Mouse (Mus musculus) ES-Bruce4 (cell line): Measurements from ENCODE around the gene Stk38. TPM values are rescaled to one million over a fixed set of nuclear protein-coding genes. Genes with fewer than 3 reads are reported as not detected.

Experiments used
- H3K27ac ChIP-seq: 2 replicates; pipeline ENCODE4 v1.5.1; 2012; ENCODE audit warnings: low read length, inconsistent platforms; ENCODE audit not compliant: insufficient read depth
- H3K27me3 ChIP-seq: 2 replicates; pipeline ENCODE4 v1.6.1; 2012; ENCODE audit warnings: mild to moderate bottlenecking, low read length, inconsistent platforms; ENCODE audit not compliant: control insufficient read depth, poor library complexity, insufficient read depth, severe bottlenecking
- H3K36me3 ChIP-seq: 2 replicates; pipeline ENCODE4 v1.6.1; 2012; ENCODE audit warnings: inconsistent platforms, mild to moderate bottlenecking, low read length, moderate library complexity; ENCODE audit not compliant: control insufficient read depth, poor library complexity, insufficient read depth, severe bottlenecking
- H3K4me1 ChIP-seq: one replicate; pipeline ENCODE4 v1.8.1; 2011; ENCODE audit warnings: low read length; ENCODE audit not compliant: control insufficient read depth, insufficient read depth
- H3K4me3 ChIP-seq: 2 replicates; pipeline ENCODE4 v1.5.1; 2011; ENCODE audit warnings: low read depth, mild to moderate bottlenecking, low read length
- H3K9ac ChIP-seq: 2 replicates; pipeline ENCODE4 v1.6.1; 2012; ENCODE audit warnings: low read depth, mild to moderate bottlenecking, inconsistent platforms; ENCODE audit not compliant: poor library complexity, severe bottlenecking
- H3K9me3 ChIP-seq: replicated peaks from 2 replicates; pipeline ENCODE4 v1.6.1; 2012; ENCODE audit warnings: mild to moderate bottlenecking, low read length, inconsistent platforms; ENCODE audit not compliant: control insufficient read depth, poor library complexity, insufficient read depth, severe bottlenecking
- CTCF ChIP-seq: IDR thresholded peaks from one replicate; pipeline ENCODE4 v1.8.1; 2011; ENCODE audit warnings: low read depth, low read length
- EP300 ChIP-seq: IDR thresholded peaks from 2 replicates; pipeline ENCODE4 v1.6.1; 2011; ENCODE audit warnings: low read depth, low read length; ENCODE audit not compliant: insufficient read depth
- POLR2A ChIP-seq: IDR thresholded peaks from one replicate; pipeline ENCODE4 v1.8.1; 2011; ENCODE audit warnings: low read length; ENCODE audit not compliant: insufficient read depth
- polyA plus RNA-seq: library from polyadenylated mRNA; stranded (reverse); fragments of >200 nt; gene quantifications from 2 replicates; pipeline ENCODE4 v1.2.4, GENCODE M21; 2011; ENCODE audit warnings: low read depth; ENCODE audit not compliant: missing spikeins, insufficient read depth, insufficient read length

The Stk38 gene
- polyA plus RNA-seq, 1 experiment = 171 TPM

DNA sequence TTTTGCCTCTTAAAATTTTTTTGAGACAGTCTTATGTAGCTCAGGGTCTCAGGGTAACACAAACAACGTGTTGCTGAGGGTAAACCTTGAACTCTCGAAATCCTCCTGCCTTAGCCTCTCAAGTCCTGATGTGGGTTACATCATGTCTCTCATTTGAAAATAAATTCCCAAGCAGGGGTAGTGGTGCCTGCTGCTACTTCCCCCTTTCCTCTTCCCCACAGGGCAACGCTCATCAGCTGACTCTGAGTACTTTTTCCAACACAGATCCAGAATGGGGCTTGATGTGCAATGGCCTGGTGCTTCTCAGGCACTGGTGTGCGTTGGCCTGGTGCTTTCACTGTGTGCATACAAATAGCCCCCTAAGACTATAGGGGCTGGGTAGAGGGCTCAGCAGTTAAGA, 1.4 kb upstream of the Stk38 start:
- Histone ChIP-seq H3K4me1 (peaks cover 2% of the 10 kb centered on the region), H3K36me3 (peaks cover 3% of the 10 kb centered on the region), H3K9me3 (no peaks in the 10 kb centered on the region), H3K27me3 (no peaks in the 10 kb centered on the region), H3K27ac (peak overlapping the region; percentile 48), H3K9ac (peak overlapping the region; percentile 6), H3K4me3 (no peak overlapping the region)
- no peak for TF ChIP-seq POLR2A
- TF ChIP-seq CTCF = no peak
- TF ChIP-seq EP300 = 0 out of 2 replicates have a peak, but pooled peaks have one; percentile 6

DNA sequence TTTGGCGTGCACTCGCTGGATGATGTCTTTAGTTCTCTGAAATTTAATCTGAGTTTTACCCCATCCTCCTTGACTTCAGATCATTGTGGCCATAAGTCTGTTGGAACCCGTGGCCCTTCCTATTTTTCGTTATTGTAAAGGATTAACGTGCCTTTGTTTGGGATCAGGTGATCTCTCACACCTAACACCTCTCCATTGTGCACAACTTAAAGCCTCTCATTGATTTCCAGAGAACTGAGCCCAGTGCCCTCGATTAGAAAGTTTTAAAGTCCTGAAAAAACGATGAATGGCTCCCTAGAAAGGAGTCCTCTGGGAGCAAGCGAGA, 493 bp upstream of the Stk38 start:
- Histone ChIP-seq H3K9ac (peak overlapping the region; percentile 6), H3K36me3 (peaks cover 7% of the 10 kb centered on the region), H3K4me1 (peaks cover 2% of the 10 kb centered on the region), H3K9me3 (no peaks in the 10 kb centered on the region), H3K27me3 (no peaks in the 10 kb centered on the region), H3K4me3 (peak overlapping the region; percentile 51), H3K27ac (peak overlapping the region; percentile 100)
- no peak for TF ChIP-seq EP300
- no peak for TF ChIP-seq CTCF
- TF ChIP-seq POLR2A = no peak

DNA sequence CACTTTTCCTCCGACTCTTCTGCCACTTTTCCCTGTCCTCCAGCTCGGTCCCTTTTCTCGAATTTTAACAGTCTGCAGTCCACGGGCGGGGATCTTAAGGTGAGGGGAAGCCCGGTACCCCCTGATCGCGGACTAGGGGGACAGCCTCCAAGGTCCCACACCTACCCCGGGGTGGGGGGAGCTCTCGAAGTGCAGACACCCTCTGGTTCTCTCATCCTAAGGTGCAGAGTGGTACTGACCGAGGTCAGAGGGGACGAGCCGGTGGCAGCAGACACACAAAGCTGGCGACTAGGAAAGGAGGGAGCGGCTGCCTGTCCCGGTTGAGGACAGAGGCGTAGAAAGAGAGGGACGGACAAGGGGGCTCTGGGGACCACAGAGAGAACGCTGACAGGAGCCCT, 553 bp downstream of the Stk38 start:
- Histone ChIP-seq H3K4me1 (no peaks in the 10 kb centered on the region), H3K9ac (peak overlapping the region; percentile 96), H3K27ac (peak overlapping the region; percentile 76), H3K4me3 (peak overlapping the region; percentile 98), H3K27me3 (no peaks in the 10 kb centered on the region), H3K36me3 (peaks cover 7% of the 10 kb centered on the region), H3K9me3 (no peaks in the 10 kb centered on the region)
- TF ChIP-seq CTCF = no peak
- no peak for TF ChIP-seq EP300
- TF ChIP-seq POLR2A = no peak

DNA sequence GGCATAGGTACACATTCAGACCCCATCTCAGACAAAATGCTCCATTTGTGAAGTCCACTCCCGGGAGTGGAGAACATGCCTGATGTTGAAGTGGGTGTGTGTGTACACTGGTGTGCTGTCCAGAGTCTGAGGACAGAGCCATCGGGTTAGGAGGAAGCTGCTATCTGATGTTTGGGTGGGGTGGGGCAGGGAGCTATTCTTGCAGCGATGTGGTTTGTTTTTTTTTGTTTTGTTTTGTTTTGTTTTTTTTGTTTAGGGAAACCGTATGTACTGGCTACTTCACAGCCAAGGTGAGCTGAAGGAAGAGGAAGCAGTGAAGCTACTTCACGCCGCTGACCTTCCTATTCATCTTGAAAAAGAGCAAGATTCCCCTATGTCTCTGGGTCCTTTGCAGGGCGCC, 983 bp downstream of the Stk38 start:
- TF ChIP-seq POLR2A (no peak), EP300 (0 out of 2 replicates have a peak, but pooled peaks have one; percentile 6), CTCF (no peak)
- Histone ChIP-seq H3K4me1 (no peaks in the 10 kb centered on the region), H3K9me3 (no peaks in the 10 kb centered on the region), H3K27me3 (no peaks in the 10 kb centered on the region), H3K9ac (peak overlapping the region; percentile 96), H3K4me3 (peak overlapping the region; percentile 98), H3K36me3 (peaks cover 7% of the 10 kb centered on the region), H3K27ac (peak overlapping the region; percentile 76; the same call in 1 of the 2 replicates)

DNA sequence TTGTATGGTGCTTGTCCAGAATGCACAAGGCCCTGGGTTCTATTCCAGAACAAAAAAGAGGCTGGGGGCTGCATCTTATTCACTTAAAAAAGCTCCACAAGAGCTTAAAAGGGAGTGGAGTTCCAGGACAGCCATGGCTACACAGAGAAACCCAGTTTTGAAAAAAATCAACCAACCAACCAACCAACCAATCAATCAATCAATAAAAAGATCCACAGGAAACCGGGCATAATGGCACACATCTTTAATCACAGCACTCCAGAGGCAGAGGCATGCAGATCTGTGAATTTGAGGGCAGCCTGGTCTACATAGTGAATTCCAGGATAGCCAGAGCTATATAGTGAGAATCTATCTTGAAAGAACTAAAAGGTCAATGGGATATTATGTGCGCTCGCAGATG, 2.8 kb downstream of the Stk38 start:
- Histone ChIP-seq H3K9ac (no peak overlapping the region), H3K27ac (no peak overlapping the region), H3K9me3 (no peaks in the 10 kb centered on the region), H3K27me3 (no peaks in the 10 kb centered on the region), H3K4me1 (no peaks in the 10 kb centered on the region), H3K4me3 (no peak overlapping the region), H3K36me3 (peaks cover 12% of the 10 kb centered on the region)
- TF ChIP-seq POLR2A (no peak), CTCF (no peak), EP300 (no peak)

DNA sequence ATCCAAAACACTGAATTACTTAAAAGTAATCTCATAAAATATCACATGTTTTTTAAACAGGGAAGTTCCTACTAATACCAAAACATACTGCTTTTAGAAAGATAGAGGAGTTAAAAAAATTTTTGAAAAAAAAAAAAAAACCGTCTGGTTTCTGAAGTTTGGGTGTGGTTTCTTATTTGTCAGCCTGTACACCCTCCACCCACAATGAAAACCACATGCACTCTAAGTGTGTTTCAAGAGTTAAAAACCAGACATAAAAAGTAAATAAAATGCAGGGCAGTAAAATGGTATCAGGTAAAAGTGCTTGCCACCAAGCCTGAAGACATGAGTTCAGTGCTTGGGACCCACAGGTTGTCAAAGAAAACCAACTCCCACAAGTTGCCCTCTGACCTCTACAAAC, 4.1 kb downstream of the Stk38 start:
- Histone ChIP-seq H3K27me3 (no peaks in the 10 kb centered on the region), H3K4me1 (no peaks in the 10 kb centered on the region), H3K27ac (0 out of 2 replicates have a peak overlapping the region, but pooled peaks have one; percentile 11), H3K36me3 (peaks cover 24% of the 10 kb centered on the region), H3K4me3 (no peak overlapping the region), H3K9me3 (no peaks in the 10 kb centered on the region), H3K9ac (no peak overlapping the region)
- TF ChIP-seq POLR2A = no peak
- no peak for TF ChIP-seq CTCF
- TF ChIP-seq EP300 = no peak
